8 mouse cellular contexts compared by ENCODE assay signal in genomic region chr11:76571613-76571929, GRCm38 (mm10). TPM values are rescaled to one million over a fixed set of nuclear protein-coding genes. Genes with fewer than 3 reads are reported as not detected.
DNase-seq lines count a peak whose midpoint lies in the region; ATAC-seq and TF ChIP-seq lines count a peak whose summit lies in the region.

No protein-coding gene starts in this region.

- no peak for ATAC-seq in heart, embryonic 11.5 days (replicated peaks; ENCODE audit: insufficient number of reproducible peaks, low FRiP score, low TSS enrichment)
- peak; percentile 65 for ATAC-seq in forebrain, embryonic 13.5 days
- ATAC-seq in liver, embryonic 13.5 days (ENCODE audit: low read depth): no peak

- TF ChIP-seq POLR2A in CH12.LX (IDR thresholded peaks at IDR 0.05; ENCODE audit: low read depth, low read length): no peak

- H3K36me3 ChIP-seq in heart, embryonic 11.5 days (ENCODE audit: control insufficient read depth, insufficient read depth, low read length): no peaks in the 10 kb centered on the region
- H3K36me3 ChIP-seq in CH12.LX (replicated peaks in 1 of 2; ENCODE audit: control insufficient read depth in 1 of 2, insufficient read depth in 1 of 2, low read length in 1 of 2): no peaks in the 10 kb centered on the region
- H3K36me3 ChIP-seq in forebrain, embryonic 13.5 days (ENCODE audit: poor library complexity, severe bottlenecking): no peaks in the 10 kb centered on the region
- H3K36me3 ChIP-seq in liver, embryonic 13.5 days: no peaks in the 10 kb centered on the region

- in situ Hi-C loops in CH12.LX (cut with MboI; ENCODE audit: low pct_ligation_motif_present, low pct_unique_long_range_greater_than_20kb, low sequenced_read_pairs): no loop called here

- TF ChIP-seq RAD21 in CH12.LX (IDR thresholded peaks at IDR 0.05; ENCODE audit: low read depth, low read length): no peak

- WGBS in heart, embryonic 11.5 days (ENCODE audit: insufficient replicate concordance): 4% methylated on average over 9 of the region's 9 CpGs
- WGBS in forebrain, embryonic 13.5 days: 3% methylated on average over 9 of the region's 9 CpGs
- WGBS in liver, embryonic 13.5 days (ENCODE audit: insufficient replicate concordance): 10% methylated on average over 9 of the region's 9 CpGs

- dilution Hi-C loops in CH12.LX (cut with MboI; ENCODE audit: extremely low pct_ligation_motif_present, extremely low pct_unique_long_range_greater_than_20kb, low sequenced_read_pairs): no loop called here

- H3K4me3 ChIP-seq in heart, embryonic 11.5 days (ENCODE audit: low read depth, low read length): peak overlapping the region; percentile 52
- peak overlapping the region in 2 of 3 experiments; percentile 32 to 58 for H3K4me3 ChIP-seq in CH12.LX (replicated peaks in 1 of 3; ENCODE audit: low read depth in 2 of 3, low read length in 2 of 3, poor library complexity in 1 of 3)
- peak overlapping the region; percentile 65 for H3K4me3 ChIP-seq in forebrain, embryonic 13.5 days
- H3K4me3 ChIP-seq in liver, embryonic 13.5 days (replicated peaks): peak overlapping the region; percentile 47

- intact Hi-C loops in heart, postnatal 10 days (cut with DNase I): loop anchor here (10.0 kb wide), 2 partner anchors 47 to 117 kb away; no protein-coding TSS in a partner anchor
- intact Hi-C loops in gastrocnemius, postnatal 14 days (cut with DNase I; ENCODE audit: low total_unique reads): loop anchor here (10.0 kb wide), 1 partner anchor 47 kb away; no protein-coding TSS in a partner anchor

- H3K27ac ChIP-seq in heart, embryonic 11.5 days (ENCODE audit: low read depth, low read length): no peak overlapping the region
- no peak overlapping the region for H3K27ac ChIP-seq in CH12.LX (ENCODE audit: insufficient read depth, low read depth)
- no peak overlapping the region for H3K27ac ChIP-seq in forebrain, embryonic 13.5 days
- no peak overlapping the region for H3K27ac ChIP-seq in liver, embryonic 13.5 days

- H3K9me3 ChIP-seq in heart, embryonic 11.5 days (replicated peaks; ENCODE audit: control insufficient read depth, low read length): no peaks in the 10 kb centered on the region
- H3K9me3 ChIP-seq in CH12.LX (replicated peaks; ENCODE audit: low read length): peaks cover 13% of the 10 kb centered on the region
- no peaks in the 10 kb centered on the region for H3K9me3 ChIP-seq in forebrain, embryonic 13.5 days (replicated peaks)
- no peaks in the 10 kb centered on the region for H3K9me3 ChIP-seq in liver, embryonic 13.5 days (replicated peaks)

- peaks cover 11% of the 10 kb centered on the region for H3K27me3 ChIP-seq in heart, embryonic 11.5 days (ENCODE audit: control insufficient read depth, insufficient read depth, low read length)
- peaks cover 6% of the 10 kb centered on the region for H3K27me3 ChIP-seq in CH12.LX (replicated peaks)
- peaks cover 27% of the 10 kb centered on the region for H3K27me3 ChIP-seq in forebrain, embryonic 13.5 days
- peaks cover 59% of the 10 kb centered on the region for H3K27me3 ChIP-seq in liver, embryonic 13.5 days

- no peak for DNase-seq in heart, postnatal 10 days
- no peak for DNase-seq in CH12.LX (ENCODE audit: extremely low read depth)
- no peak for DNase-seq in liver, embryonic 13.5 days
- DNase-seq in thymus, postnatal 10 days (ENCODE audit: low spot score in 2 of 2): no peak
- no peak for DNase-seq in layer of hippocampus, adult 9-10 months (ENCODE audit: low spot score)
- DNase-seq in gastrocnemius, postnatal 14 days: no peak

- H3K9ac ChIP-seq in heart, embryonic 11.5 days (ENCODE audit: low read depth, low read length): peak overlapping the region; percentile 58; the same call in 1 of the 2 replicates
- H3K9ac ChIP-seq in CH12.LX (ENCODE audit: insufficient read depth, low read depth): peak overlapping the region; percentile 39
- peak overlapping the region; percentile 69 for H3K9ac ChIP-seq in forebrain, embryonic 13.5 days
- H3K9ac ChIP-seq in liver, embryonic 13.5 days: no peak overlapping the region

- H3K79me2 ChIP-seq in CH12.LX (replicated peaks; ENCODE audit: control insufficient read depth, extremely low read depth, insufficient read depth, poor library complexity, severe bottlenecking): no peaks in the 10 kb centered on the region

- H3K4me2 ChIP-seq in heart, embryonic 11.5 days: peak overlapping the region; percentile 94
- H3K4me2 ChIP-seq in CH12.LX (ENCODE audit: insufficient read depth, low read depth, poor library complexity, severe bottlenecking): peak overlapping the region; percentile 55
- H3K4me2 ChIP-seq in forebrain, embryonic 13.5 days: peak overlapping the region; percentile 98
- peak overlapping the region; percentile 64 for H3K4me2 ChIP-seq in liver, embryonic 13.5 days

- no peak for TF ChIP-seq CTCF in CH12.LX (conservative IDR thresholded peaks at IDR 0.05 in 1 of 2, IDR thresholded peaks at IDR 0.05 in 1 of 2; ENCODE audit: low read depth in 2 of 2, low read length in 2 of 2)

- H3K4me1 ChIP-seq in heart, embryonic 11.5 days (ENCODE audit: control insufficient read depth, insufficient read depth, low read length): 0 out of 2 replicates have a peak, but pooled peaks cover 3% of the 10 kb centered on the region
- H3K4me1 ChIP-seq in CH12.LX (ENCODE audit: control insufficient read depth in 1 of 2, insufficient read depth in 2 of 2): peaks cover 20 to 80% of the 10 kb centered on the region in 2 experiments
- peaks cover 28% of the 10 kb centered on the region for H3K4me1 ChIP-seq in forebrain, embryonic 13.5 days
- no peaks in the 10 kb centered on the region for H3K4me1 ChIP-seq in liver, embryonic 13.5 days (replicated peaks)

- no peak for TF ChIP-seq EP300 in CH12.LX (IDR thresholded peaks at IDR 0.05; ENCODE audit: low read length)

TF ChIP-seq in CH12.LX, 34 proteins besides CTCF, POLR2A, EP300 and RAD21:
- TF ChIP-seq ZKSCAN1 (IDR thresholded peaks at IDR 0.05; ENCODE audit: borderline replicate concordance, low read depth, low read length) (no peak), IRF4 (IDR thresholded peaks at IDR 0.05; ENCODE audit: low read depth, low read length) (no peak), MAX (IDR thresholded peaks at IDR 0.05; ENCODE audit: low read length) (no peak), USF1 (IDR thresholded peaks at IDR 0.05; ENCODE audit: low read depth, low read length) (no peak), KAT2A (IDR thresholded peaks at IDR 0.05; ENCODE audit: insufficient replicate concordance, low read length) (no peak), UBTF (IDR thresholded peaks at IDR 0.05; ENCODE audit: low read depth, low read length) (no peak), ZNF384 (IDR thresholded peaks at IDR 0.05; ENCODE audit: low read depth, low read length) (no peak), HCFC1 (IDR thresholded peaks at IDR 0.05; ENCODE audit: low read depth, low read length) (no peak), TBP (conservative IDR thresholded peaks at IDR 0.05; ENCODE audit: low read depth, low read length) (no peak), MAFK (IDR thresholded peaks at IDR 0.05; ENCODE audit: insufficient replicate concordance, low read length) (no peak), ZMIZ1 (IDR thresholded peaks at IDR 0.05; ENCODE audit: low read depth, low read length) (no peak), CHD2 (IDR thresholded peaks at IDR 0.05; ENCODE audit: low read length) (no peak), MXI1 (IDR thresholded peaks at IDR 0.05; ENCODE audit: low read depth, low read length) (no peak), SMC3 (IDR thresholded peaks at IDR 0.05; ENCODE audit: low read depth, low read length) (no peak), RCOR1 (conservative IDR thresholded peaks at IDR 0.05; ENCODE audit: low read depth, low read length) (no peak), NRF1 (IDR thresholded peaks at IDR 0.05; ENCODE audit: low read depth, low read length) (no peak), ETS1 (conservative IDR thresholded peaks at IDR 0.05; ENCODE audit: low read depth, low read length) (no peak)

RNA-seq across cellular contexts. Expression of gene Abr, which starts 50.5 kb away (rescaled TPM):
- polyA plus RNA-seq in heart, embryonic 11.5 days (2014; fragmentation: Nextera tagmentation; extraction: Ambion mirVana): 22.9 and 26.2 TPM in 2 replicates
- total RNA-seq in heart, postnatal 10 days (2021): 10 to 100 TPM; 33.9 to 41.2 TPM
- 37.4 and 38.5 TPM in 2 replicates for total RNA-seq in CH12.LX (2012; rRNA removed)
- 21.0 and 21.4 TPM in 2 replicates for total RNA-seq in CH12.LX (2014; rRNA removed)
- polyA plus RNA-seq in CH12.LX (2012; ENCODE audit: insufficient read length, low read depth): 41.4 and 49.5 TPM in 2 replicates
- polyA plus RNA-seq in forebrain, embryonic 13.5 days (2015; fragmentation: Nextera tagmentation; extraction: Ambion mirVana): 70.2 and 75.8 TPM in 2 replicates
- 2.8 and 3.1 TPM in 2 replicates for polyA plus RNA-seq in liver, embryonic 13.5 days (2015; fragmentation: Nextera tagmentation; extraction: Ambion mirVana)
- total RNA-seq in gastrocnemius, postnatal 14 days (2021): 10 to 100 TPM; 15.4 to 18.2 TPM
